Mouse (Mus musculus) CH12.LX (cell line): ENCODE results near the gene Fam198a. TPM values are rescaled to one million over a fixed set of nuclear protein-coding genes. Genes with fewer than 3 reads are reported as not detected.

ENCODE experiments used
- DNase-seq: peaks from one replicate; pipeline ENCODE4 v3.0.0-alpha.2; 2013; ENCODE audit errors: extremely low read depth
- H3K27ac ChIP-seq: 2 replicates; pipeline ENCODE4 v1.5.1; 2012; ENCODE audit warnings: low read depth, mild to moderate bottlenecking, control low read depth, moderate library complexity; ENCODE audit not compliant: insufficient read depth
- H3K27me3 ChIP-seq: replicated peaks from 2 replicates; pipeline ENCODE3; 2012; ENCODE audit warnings: inconsistent platforms
- H3K36me3 ChIP-seq, 2 experiments: replicated peaks in 1 of 2; 2 replicates each; pipeline versions ENCODE3 to v1.6.1; 2012; ENCODE audit warnings: inconsistent platforms in 1 of 2, low read length in 1 of 2, mild to moderate bottlenecking in 1 of 2, mixed read lengths in 1 of 2, moderate library complexity in 1 of 2; ENCODE audit not compliant: control insufficient read depth in 1 of 2, insufficient read depth in 1 of 2
- H3K4me1 ChIP-seq, 2 experiments: 2 replicates each; pipeline ENCODE4 v1.6.1; 2012; ENCODE audit warnings: inconsistent platforms in 1 of 2, moderate library complexity in 1 of 2; ENCODE audit not compliant: insufficient read depth in 2 of 2, control insufficient read depth in 1 of 2
- H3K4me2 ChIP-seq: 2 replicates; pipeline ENCODE4 v1.6.1; 2012; ENCODE audit warnings: low read depth, mild to moderate bottlenecking, control low read depth; ENCODE audit not compliant: poor library complexity, insufficient read depth, severe bottlenecking
- H3K4me3 ChIP-seq, 3 experiments: fragments of 150-350 bp in 1 of 3; sonication (generic) in 1 of 3; replicated peaks in 1 of 3; 2 replicates each; pipeline versions ENCODE3 to v1.5.1; 2011 to 2012; ENCODE audit warnings: low read depth in 2 of 3, low read length in 2 of 3, mild to moderate bottlenecking in 2 of 3, moderate library complexity in 2 of 3, control low read depth in 1 of 3, improper control_type of control experiment in 1 of 3, inconsistent platforms in 1 of 3, mixed read lengths in 1 of 3; ENCODE audit not compliant: poor library complexity in 1 of 3
- H3K79me2 ChIP-seq: replicated peaks from 2 replicates; pipeline ENCODE4 v1.6.1; 2012; ENCODE audit warnings: mild to moderate bottlenecking, moderate library complexity; ENCODE audit not compliant: control insufficient read depth, poor library complexity, insufficient read depth, severe bottlenecking; ENCODE audit errors: extremely low read depth
- H3K9ac ChIP-seq: 2 replicates; pipeline ENCODE4 v1.6.1; 2012; ENCODE audit warnings: low read depth, mild to moderate bottlenecking, control low read depth, moderate library complexity; ENCODE audit not compliant: insufficient read depth
- H3K9me3 ChIP-seq: replicated peaks from 2 replicates; pipeline ENCODE3; 2012; ENCODE audit warnings: low read length, inconsistent platforms, mixed read lengths
- BHLHE40 ChIP-seq: IDR thresholded peaks from 2 replicates; pipeline ENCODE4 v1.6.1; 2011; ENCODE audit warnings: mild to moderate bottlenecking, low read depth, low read length, improper control_type of control experiment
- CHD2 ChIP-seq: IDR thresholded peaks from 2 replicates; pipeline ENCODE4 v1.6.1; 2011; ENCODE audit warnings: low read length, improper control_type of control experiment
- CTCF ChIP-seq, 2 experiments: IDR thresholded peaks in 1 of 2; conservative IDR thresholded peaks in 1 of 2; 2 replicates each; pipeline ENCODE4 v1.5.1; 2011 to 2012; ENCODE audit warnings: low read depth in 2 of 2, low read length in 2 of 2, improper control_type of control experiment in 1 of 2, inconsistent platforms in 1 of 2, mild to moderate bottlenecking in 1 of 2, moderate library complexity in 1 of 2
- E2F4 ChIP-seq: IDR thresholded peaks from 2 replicates; pipeline ENCODE4 v1.6.1; 2011; ENCODE audit warnings: low read depth, low read length, improper control_type of control experiment; ENCODE audit not compliant: insufficient replicate concordance
- EP300 ChIP-seq: IDR thresholded peaks from 2 replicates; pipeline ENCODE4 v1.6.1; 2011; ENCODE audit warnings: low read length, improper control_type of control experiment
- ETS1 ChIP-seq: conservative IDR thresholded peaks from 2 replicates; pipeline ENCODE4 v1.6.1; 2012; ENCODE audit warnings: low read depth, mild to moderate bottlenecking, inconsistent platforms, low read length, improper control_type of control experiment, moderate library complexity
- GABPA ChIP-seq: IDR thresholded peaks from 2 replicates; pipeline ENCODE4 v1.6.1; 2012; ENCODE audit warnings: low read depth, low read length, improper control_type of control experiment, inconsistent platforms; ENCODE audit not compliant: insufficient replicate concordance
- HCFC1 ChIP-seq: IDR thresholded peaks from 2 replicates; pipeline ENCODE4 v1.6.1; 2012; ENCODE audit warnings: low read depth, mild to moderate bottlenecking, inconsistent platforms, low read length, improper control_type of control experiment
- MAFK ChIP-seq: IDR thresholded peaks from 2 replicates; pipeline ENCODE4 v1.6.1; 2011; ENCODE audit warnings: low read length, improper control_type of control experiment; ENCODE audit not compliant: insufficient replicate concordance
- MAZ ChIP-seq: IDR thresholded peaks from 2 replicates; pipeline ENCODE4 v1.6.1; 2012; ENCODE audit warnings: low read depth, mild to moderate bottlenecking, inconsistent platforms, low read length, improper control_type of control experiment, moderate library complexity
- MXI1 ChIP-seq: IDR thresholded peaks from 2 replicates; pipeline ENCODE4 v1.6.1; 2011; ENCODE audit warnings: mild to moderate bottlenecking, low read depth, low read length, improper control_type of control experiment
- MYC ChIP-seq: IDR thresholded peaks from 2 replicates; pipeline ENCODE4 v1.6.1; 2011; ENCODE audit warnings: low read depth, mild to moderate bottlenecking, improper control_type of control experiment, low read length
- NELFE ChIP-seq: IDR thresholded peaks from 2 replicates; pipeline ENCODE4 v1.6.1; 2011; ENCODE audit warnings: low read depth, low read length, improper control_type of control experiment
- POLR2A ChIP-seq: IDR thresholded peaks from 2 replicates; pipeline ENCODE4 v1.6.1; 2011; ENCODE audit warnings: low read depth, mild to moderate bottlenecking, improper control_type of control experiment, low read length
- RAD21 ChIP-seq: IDR thresholded peaks from 2 replicates; pipeline ENCODE4 v1.6.1; 2011; ENCODE audit warnings: low read depth, mild to moderate bottlenecking, low read length, improper control_type of control experiment, moderate library complexity
- USF1 ChIP-seq: IDR thresholded peaks from 2 replicates; pipeline ENCODE4 v1.6.1; 2014; ENCODE audit warnings: low read depth, mild to moderate bottlenecking, inconsistent platforms, low read length, improper control_type of control experiment
- ZC3H11A ChIP-seq: IDR thresholded peaks from 2 replicates; pipeline ENCODE4 v1.6.1; 2012; ENCODE audit warnings: low read depth, mild to moderate bottlenecking, inconsistent platforms, low read length, improper control_type of control experiment
- ZKSCAN1 ChIP-seq: IDR thresholded peaks from 2 replicates; pipeline ENCODE4 v1.6.1; 2012; ENCODE audit warnings: low read depth, inconsistent platforms, low read length, improper control_type of control experiment, borderline replicate concordance
- ZMIZ1 ChIP-seq: IDR thresholded peaks from 2 replicates; pipeline ENCODE4 v1.6.1; 2012; ENCODE audit warnings: low read depth, mild to moderate bottlenecking, inconsistent platforms, low read length, improper control_type of control experiment
- ZNF384 ChIP-seq: IDR thresholded peaks from 2 replicates; pipeline ENCODE4 v1.6.1; 2012; ENCODE audit warnings: low read depth, low read length, improper control_type of control experiment, inconsistent platforms
- dilution Hi-C: fragments of 300-500 bp; cut with MboI; formaldehyde crosslinking; loops from 2 replicates; pipeline ENCODE4 v1.14.3; 2020; ENCODE audit warnings: low sequenced_read_pairs; ENCODE audit not compliant: extremely low pct_unique_long_range_greater_than_20kb, extremely low pct_ligation_motif_present
- in situ Hi-C: fragments of 300-500 bp; cut with MboI; formaldehyde crosslinking; loops from 3 replicates; pipeline ENCODE4 v1.14.3; 2019; ENCODE audit warnings: low sequenced_read_pairs, low pct_ligation_motif_present, low pct_unique_long_range_greater_than_20kb, mixed read lengths
- polyA plus RNA-seq: library from polyadenylated mRNA; unstranded; fragments of >175 nt; gene quantifications from 2 replicates; pipeline ENCODE4 v1.2.1, GENCODE M21; 2012; ENCODE audit warnings: low read depth; ENCODE audit not compliant: insufficient read length
- total RNA-seq, 2 experiments: library from RNA; depleted of rRNA; stranded (reverse); fragments of 300-350 nt in 1 of 2; fragments of >200 nt in 1 of 2; gene quantifications; 2 replicates each; pipeline ENCODE4 v1.2.3; 2012 to 2014

The Fam198a gene
- total and polyA plus RNA-seq, 3 experiments: 0.40 to 0.93 (median 0.59) TPM

GRCm38 (mm10) chr9:122021581-122021980 lies 70.8 kb downstream of the Fam198a start:
- Histone ChIP-seq H3K27ac (no peak overlapping the region), H3K4me2 (no peak overlapping the region), H3K4me3 (no peak overlapping the region), H3K4me1 (peaks cover 10 to 13% of the 10 kb centered on the region in 2 experiments), H3K9ac (no peak overlapping the region), H3K9me3 (no peaks in the 10 kb centered on the region), H3K36me3 (no peaks in the 10 kb centered on the region), H3K27me3 (peaks cover 8% of the 10 kb centered on the region), H3K79me2 (no peaks in the 10 kb centered on the region)
- dilution Hi-C loops (no loop called here), in situ Hi-C loops (loop anchor here (5.0 kb wide), 1 partner anchor 166 kb away; no protein-coding TSS in a partner anchor)
- DNase-seq: no peak
- TF ChIP-seq EP300 (no peak), ZC3H11A (no peak), MAFK (no peak), CHD2 (no peak), E2F4 (no peak), CTCF (conservative IDR thresholded peaks at IDR 0.05 in 1 of 2, IDR thresholded peaks at IDR 0.05 in 1 of 2; ENCODE audit: low read depth in 2 of 2, low read length in 2 of 2) (no peak), USF1 (no peak), ZKSCAN1 (no peak), RAD21 (no peak), HCFC1 (no peak), ETS1 (no peak), ZNF384 (no peak), ZMIZ1 (no peak)

- H3K9me3 ChIP-seq: no peaks in the 10 kb centered on the region
- H3K4me2 ChIP-seq: no peak overlapping the region
- no peak for DNase-seq
- no peaks in the 10 kb centered on the region for H3K79me2 ChIP-seq
- H3K9ac ChIP-seq: no peak overlapping the region
- in situ Hi-C loops (loop anchor here (5.0 kb wide), 1 partner anchor 165 kb away; no protein-coding TSS in a partner anchor), dilution Hi-C loops (no loop called here)
- H3K27me3 ChIP-seq: peaks cover 2% of the 10 kb centered on the region
- no peaks in the 10 kb centered on the region for H3K36me3 ChIP-seq
- H3K4me1 ChIP-seq: peaks cover 22 to 25% of the 10 kb centered on the region in 2 experiments
- TF ChIP-seq MAZ (no peak), ZNF384 (no peak), BHLHE40 (no peak), GABPA (no peak), EP300 (no peak), POLR2A (no peak), ETS1 (no peak), MXI1 (no peak), USF1 (no peak), NELFE (no peak), MYC (no peak)
- TF ChIP-seq, all 38 proteins: peak for 0
- Histone ChIP-seq H3K27ac (no peak overlapping the region), H3K4me3 (no peak overlapping the region)
Measured at GRCm38 (mm10) chr9:122022776-122023175, 72.0 kb downstream of the Fam198a start.
